Mouse (Mus musculus): ENCODE data around the gene Rab10. TPM values are rescaled to one million over a fixed set of nuclear protein-coding genes. Genes with fewer than 3 reads are reported as not detected.

Gene Rab10
- polyA plus RNA-seq, 1 experiment from 2014 or later, result 140 TPM

GRCm38 (mm10) chr12:3261596-3261995, 48.2 kb downstream of the Rab10 start:
- WGBS, result 97% methylated on average over 25 of the region's 25 CpGs
- ATAC-seq (ENCODE audit: low FRiP score, low read depth), result no peak
- Histone ChIP-seq H3K4me2 (replicated peaks) (no peak overlapping the region), H3K27ac (replicated peaks) (no peak overlapping the region), H3K36me3 (peaks cover 21% of the 10 kb centered on the region), H3K4me1 (no peaks in the 10 kb centered on the region), H3K4me3 (no peak overlapping the region), H3K9me3 (no peaks in the 10 kb centered on the region), H3K27me3 (no peaks in the 10 kb centered on the region), H3K9ac (replicated peaks) (no peak overlapping the region)

- H3K9ac ChIP-seq (replicated peaks), result no peak overlapping the region
- H3K27ac ChIP-seq (replicated peaks), result no peak overlapping the region
- H3K4me3 ChIP-seq, result no peak overlapping the region
- ATAC-seq (ENCODE audit: low FRiP score, low read depth), result no peak
- H3K36me3 ChIP-seq, result peaks cover 37% of the 10 kb centered on the region
- H3K27me3 ChIP-seq, result no peaks in the 10 kb centered on the region
- no peaks in the 10 kb centered on the region for H3K9me3 ChIP-seq
- H3K4me2 ChIP-seq (replicated peaks), result no peak overlapping the region
- no peaks in the 10 kb centered on the region for H3K4me1 ChIP-seq
Observed at GRCm38 (mm10) chr12:3255966-3256365, 53.8 kb downstream of the Rab10 start.

GRCm38 (mm10) chr12:3255435-3255834, 54.3 kb downstream of the Rab10 start:
- H3K4me2 ChIP-seq (replicated peaks), result no peak overlapping the region
- no peak overlapping the region for H3K4me3 ChIP-seq
- H3K9ac ChIP-seq (replicated peaks), result no peak overlapping the region
- H3K36me3 ChIP-seq, result peaks cover 40% of the 10 kb centered on the region
- no peak overlapping the region for H3K27ac ChIP-seq (replicated peaks)
- no peaks in the 10 kb centered on the region for H3K27me3 ChIP-seq
- ATAC-seq (ENCODE audit: low FRiP score, low read depth), result no peak
- H3K4me1 ChIP-seq, result no peaks in the 10 kb centered on the region
- WGBS, result 98% methylated on average over 2 of the region's 2 CpGs
- H3K9me3 ChIP-seq, result no peaks in the 10 kb centered on the region

GRCm38 (mm10) chr12:3253591-3253990, 56.2 kb downstream of the Rab10 start:
- H3K4me1 ChIP-seq, result no peaks in the 10 kb centered on the region
- H3K9me3 ChIP-seq, result no peaks in the 10 kb centered on the region
- no peak overlapping the region for H3K27ac ChIP-seq (replicated peaks)
- ATAC-seq (ENCODE audit: low FRiP score, low read depth), result no peak
- H3K27me3 ChIP-seq, result no peaks in the 10 kb centered on the region
- H3K4me2 ChIP-seq (replicated peaks), result no peak overlapping the region
- H3K36me3 ChIP-seq, result peaks cover 58% of the 10 kb centered on the region
- H3K9ac ChIP-seq (replicated peaks), result no peak overlapping the region
- H3K4me3 ChIP-seq, result no peak overlapping the region

- H3K9ac ChIP-seq (replicated peaks), result no peak overlapping the region
- no peaks in the 10 kb centered on the region for H3K9me3 ChIP-seq
- WGBS, result 96% methylated on average over 6 of the region's 6 CpGs
- H3K4me2 ChIP-seq (replicated peaks), result no peak overlapping the region
- no peak for ATAC-seq (ENCODE audit: low FRiP score, low read depth)
- H3K36me3 ChIP-seq, result peaks cover 29% of the 10 kb centered on the region
- H3K4me3 ChIP-seq, result no peak overlapping the region
- no peaks in the 10 kb centered on the region for H3K4me1 ChIP-seq
- H3K27me3 ChIP-seq, result no peaks in the 10 kb centered on the region
- H3K27ac ChIP-seq (replicated peaks), result no peak overlapping the region
Observed at GRCm38 (mm10) chr12:3246091-3246490, 63.7 kb downstream of the Rab10 start.

GRCm38 (mm10) chr12:3239544-3239943, 70.2 kb downstream of the Rab10 start:
- no peak for ATAC-seq (ENCODE audit: low FRiP score, low read depth)
- WGBS, result 96% methylated on average over 1 of the region's 1 CpGs
- H3K4me3 ChIP-seq, result no peak overlapping the region
- H3K36me3 ChIP-seq, result peaks cover 39% of the 10 kb centered on the region
- no peak overlapping the region for H3K27ac ChIP-seq (replicated peaks)
- no peak overlapping the region for H3K9ac ChIP-seq (replicated peaks)
- 0 out of 2 replicates have a peak, but pooled peaks cover 3% of the 10 kb centered on the region for H3K9me3 ChIP-seq
- no peak overlapping the region for H3K4me2 ChIP-seq (replicated peaks)
- H3K27me3 ChIP-seq, result no peaks in the 10 kb centered on the region
- no peaks in the 10 kb centered on the region for H3K4me1 ChIP-seq

- peaks cover 39% of the 10 kb centered on the region for H3K36me3 ChIP-seq
- H3K4me3 ChIP-seq, result no peak overlapping the region
- WGBS, result 85% methylated on average over 16 of the region's 16 CpGs
- no peak overlapping the region for H3K4me2 ChIP-seq (replicated peaks)
- H3K27ac ChIP-seq (replicated peaks), result no peak overlapping the region
- no peaks in the 10 kb centered on the region for H3K4me1 ChIP-seq
- H3K9me3 ChIP-seq, result 0 out of 2 replicates have a peak, but pooled peaks cover 3% of the 10 kb centered on the region
- H3K9ac ChIP-seq (replicated peaks), result no peak overlapping the region
- peak; percentile 27 for ATAC-seq (ENCODE audit: low FRiP score, low read depth)
- no peaks in the 10 kb centered on the region for H3K27me3 ChIP-seq
Observed at GRCm38 (mm10) chr12:3238361-3239051, 71.3 kb downstream of the Rab10 start.

GRCm38 (mm10) chr12:3237799-3238198, 72.0 kb downstream of the Rab10 start:
- ATAC-seq (ENCODE audit: low FRiP score, low read depth), result peak; percentile 27
- 0 out of 2 replicates have a peak, but pooled peaks cover 3% of the 10 kb centered on the region for H3K9me3 ChIP-seq
- H3K27me3 ChIP-seq, result no peaks in the 10 kb centered on the region
- H3K36me3 ChIP-seq, result peaks cover 39% of the 10 kb centered on the region
- WGBS, result 80% methylated on average over 5 of the region's 5 CpGs
- no peak overlapping the region for H3K4me2 ChIP-seq (replicated peaks)
- H3K27ac ChIP-seq (replicated peaks), result no peak overlapping the region
- no peaks in the 10 kb centered on the region for H3K4me1 ChIP-seq
- no peak overlapping the region for H3K9ac ChIP-seq (replicated peaks)
- no peak overlapping the region for H3K4me3 ChIP-seq

- Histone ChIP-seq H3K27me3 (no peaks in the 10 kb centered on the region), H3K4me3 (no peak overlapping the region), H3K9me3 (0 out of 2 replicates have a peak, but pooled peaks cover 3% of the 10 kb centered on the region), H3K9ac (replicated peaks) (no peak overlapping the region), H3K27ac (replicated peaks) (no peak overlapping the region), H3K36me3 (peaks cover 39% of the 10 kb centered on the region), H3K4me1 (no peaks in the 10 kb centered on the region), H3K4me2 (replicated peaks) (no peak overlapping the region)
- no peak for ATAC-seq (ENCODE audit: low FRiP score, low read depth)
- 93% methylated on average over 12 of the region's 12 CpGs for WGBS
Observed at GRCm38 (mm10) chr12:3236831-3237681, 72.7 kb downstream of the Rab10 start.

GRCm38 (mm10) chr12:3236163-3236641, 73.6 kb downstream of the Rab10 start:
- Histone ChIP-seq H3K36me3 (peaks cover 39% of the 10 kb centered on the region), H3K9ac (replicated peaks) (no peak overlapping the region), H3K4me2 (replicated peaks) (peak overlapping the region; percentile 54), H3K4me3 (peak overlapping the region; percentile 55), H3K27me3 (no peaks in the 10 kb centered on the region), H3K27ac (replicated peaks) (peak overlapping the region; percentile 79; the same call in 1 of the 2 replicates), H3K9me3 (0 out of 2 replicates have a peak, but pooled peaks cover 3% of the 10 kb centered on the region), H3K4me1 (no peaks in the 10 kb centered on the region)
- ATAC-seq (ENCODE audit: low FRiP score, low read depth), result no peak
- WGBS, result 71% methylated on average over 14 of the region's 14 CpGs

GRCm38 (mm10) chr12:3235646-3236161, 74.1 kb downstream of the Rab10 start:
- peak overlapping the region; percentile 79 for H3K27ac ChIP-seq (replicated peaks)
- 0 out of 2 replicates have a peak, but pooled peaks cover 3% of the 10 kb centered on the region for H3K9me3 ChIP-seq
- no peaks in the 10 kb centered on the region for H3K27me3 ChIP-seq
- H3K4me3 ChIP-seq, result peak overlapping the region; percentile 55
- H3K4me2 ChIP-seq (replicated peaks), result peak overlapping the region; percentile 54
- peaks cover 38% of the 10 kb centered on the region for H3K36me3 ChIP-seq
- WGBS, result 18% methylated on average over 39 of the region's 39 CpGs
- H3K9ac ChIP-seq (replicated peaks), result peak overlapping the region; percentile 28; the same call in 1 of the 2 replicates
- peak; percentile 70 for ATAC-seq (ENCODE audit: low FRiP score, low read depth)
- no peaks in the 10 kb centered on the region for H3K4me1 ChIP-seq
